11 mouse cellular contexts compared by ENCODE assay signal in genomic region chr3:105559456-105559855, GRCm38 (mm10).
DNase-seq lines count a peak whose midpoint lies in the region; ATAC-seq lines count a peak whose summit lies in the region.
"Had no signal": no experiment of that assay in that cellular context is flagged by ENCODE, and none has a peak within 500 bp of the region (broad histone marks: within the 10 kb centered on the region; RNA-seq: fewer than 3 reads in every experiment).

No protein-coding gene starts in this region.

- intact Hi-C loops in left cerebral cortex, postnatal 4 days (cut with DNase I): no loop called here

- H3K36me3 ChIP-seq in forebrain, embryonic 12.5 days (replicated peaks): no peaks in the 10 kb centered on the region
- H3K36me3 ChIP-seq: liver, embryonic 15.5 days had no signal

- 31% methylated on average over 2 of the region's 2 CpGs for WGBS in forebrain, embryonic 12.5 days

- H3K4me2 ChIP-seq in forebrain, embryonic 12.5 days: no peak overlapping the region
- H3K4me2 ChIP-seq: liver, embryonic 15.5 days had no signal

- H3K27me3 ChIP-seq in forebrain, embryonic 12.5 days: no peaks in the 10 kb centered on the region
- H3K27me3 ChIP-seq: liver, embryonic 15.5 days had no signal

- no peaks in the 10 kb centered on the region for H3K9me3 ChIP-seq in forebrain, embryonic 12.5 days
- H3K9me3 ChIP-seq: liver, embryonic 15.5 days had no signal

- peak; percentile 58; the same call in 1 of the 2 replicates for ATAC-seq in forebrain, embryonic 12.5 days (ENCODE audit: low FRiP score)

- peaks cover 21% of the 10 kb centered on the region for H3K4me1 ChIP-seq in forebrain, embryonic 12.5 days
- H3K4me1 ChIP-seq: liver, embryonic 15.5 days had no signal

- peak; percentile 56 to 61 for DNase-seq in left cerebral cortex, adult 18-20 months (ENCODE audit: low spot score in 2 of 2)
- DNase-seq in left cerebral cortex, postnatal 4 days: no peak
- DNase-seq in layer of hippocampus, postnatal 36 days: peak; percentile 40 to 49
- peak; percentile 81 for DNase-seq in retina, postnatal 1 day
- DNase-seq in ovary, adult 18-20 months (ENCODE audit: low spot score): no peak
- DNase-seq in ovary, postnatal 14 days (ENCODE audit: low spot score): no peak
- DNase-seq: cerebellum, adult 2 months; gastrocnemius, postnatal 10 days; kidney, adult 18-20 months had no signal

- H3K4me3 ChIP-seq in forebrain, embryonic 12.5 days (replicated peaks): no peak overlapping the region
- H3K4me3 ChIP-seq: liver, embryonic 15.5 days had no signal

- H3K27ac ChIP-seq in forebrain, embryonic 12.5 days: 0 out of 2 replicates have a peak overlapping the region, but pooled peaks have one; percentile 31
- H3K27ac ChIP-seq: liver, embryonic 15.5 days had no signal

- H3K9ac ChIP-seq in forebrain, embryonic 12.5 days: no peak overlapping the region
- H3K9ac ChIP-seq: liver, embryonic 15.5 days had no signal

Comparison
In these comparisons a context has a peak if more than half of its experiments do, and no peak if none do; other contexts are left out.
1. DNase-seq: peak in left cerebral cortex, adult 18-20 months (2 of 2), layer of hippocampus, postnatal 36 days (2 of 2) and retina, postnatal 1 day (single experiment); none in left cerebral cortex, postnatal 4 days (single experiment), ovary, adult 18-20 months (single experiment) and ovary, postnatal 14 days (single experiment).